Mouse (Mus musculus): ENCODE results near the gene Cabin1. TPM values are rescaled to one million over a fixed set of nuclear protein-coding genes. Genes with fewer than 3 reads are reported as not detected.

Cabin1 gene
- polyA plus RNA-seq, 1 experiment from 2014 or later, result 29.5 TPM

DNA sequence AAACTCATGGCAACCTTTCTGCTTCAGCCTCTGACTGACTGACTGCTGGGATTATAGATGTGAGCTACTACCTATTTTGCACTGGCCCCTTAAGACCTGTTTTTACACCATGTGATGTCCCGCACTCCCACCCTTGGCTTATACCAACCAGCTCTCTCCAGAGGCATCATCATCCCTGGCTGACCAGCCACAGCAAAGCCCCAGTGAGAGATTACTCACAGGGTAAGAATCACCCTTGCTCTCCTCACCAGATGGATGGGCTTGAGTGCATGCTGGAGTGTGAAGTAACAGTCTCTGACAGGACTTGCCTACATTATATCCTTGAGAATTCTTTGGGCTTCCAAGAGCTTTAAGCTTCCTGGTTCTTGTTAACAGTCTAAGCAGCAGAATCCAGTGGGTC lies 94.2 kb downstream of the Cabin1 start:
- Histone ChIP-seq H3K4me3 (ENCODE audit: low read depth, low read length) (no peak overlapping the region), H3K27me3 (ENCODE audit: control insufficient read depth, insufficient read depth, low read length) (no peaks in the 10 kb centered on the region), H3K27ac (ENCODE audit: low read depth, low read length) (no peak overlapping the region), H3K9me3 (ENCODE audit: control insufficient read depth, low read length) (no peaks in the 10 kb centered on the region), H3K4me1 (ENCODE audit: control insufficient read depth, insufficient read depth, low read length) (peaks cover 9% of the 10 kb centered on the region; the same call in 1 of the 2 replicates), H3K4me2 (ENCODE audit: low read depth) (no peak overlapping the region), H3K9ac (ENCODE audit: low read length) (no peak overlapping the region), H3K36me3 (ENCODE audit: control insufficient read depth, insufficient read depth, low read length) (no peaks in the 10 kb centered on the region; the same call in 1 of the 2 replicates)
- no peak for ATAC-seq (ENCODE audit: insufficient read depth, low FRiP score, low TSS enrichment)
- 85% methylated on average over 1 of the region's 1 CpGs for WGBS
- no peak for DNase-seq (ENCODE audit: low spot score)

DNA sequence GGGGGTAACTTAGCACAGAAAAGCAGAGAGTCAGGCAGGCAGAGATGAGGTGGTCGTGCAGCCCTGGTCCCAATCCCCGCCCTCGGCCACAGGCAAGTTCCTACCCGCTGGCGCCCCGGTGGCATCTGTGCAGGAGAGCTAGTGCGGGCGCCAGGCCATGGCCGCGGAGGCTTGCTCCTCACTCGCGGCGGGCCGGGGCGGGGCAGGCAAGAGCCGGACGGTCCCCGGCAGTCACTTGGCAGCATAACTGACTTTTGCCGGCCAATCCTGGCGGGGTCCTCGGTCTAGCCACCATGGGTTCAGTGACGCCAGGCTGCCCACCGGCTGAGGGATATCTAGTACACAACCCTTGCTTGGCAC lies 96.2 kb downstream of the Cabin1 start:
- DNase-seq (ENCODE audit: low spot score) (peak; percentile 57), ATAC-seq (ENCODE audit: insufficient read depth, low FRiP score, low TSS enrichment) (peak; percentile 65)
- peaks cover 2% of the 10 kb centered on the region for H3K36me3 ChIP-seq (ENCODE audit: control insufficient read depth, insufficient read depth, low read length)
- peak overlapping the region; percentile 60 for H3K9ac ChIP-seq (ENCODE audit: low read length)
- no peak overlapping the region for H3K27ac ChIP-seq (ENCODE audit: low read depth, low read length)
- H3K4me2 ChIP-seq (ENCODE audit: low read depth), result peak overlapping the region; percentile 99
- H3K27me3 ChIP-seq (ENCODE audit: control insufficient read depth, insufficient read depth, low read length), result no peaks in the 10 kb centered on the region
- WGBS, result 2% methylated on average over 23 of the region's 23 CpGs
- H3K4me1 ChIP-seq (ENCODE audit: control insufficient read depth, insufficient read depth, low read length), result peaks cover 9% of the 10 kb centered on the region; the same call in 1 of the 2 replicates
- H3K4me3 ChIP-seq (ENCODE audit: low read depth, low read length), result peak overlapping the region; percentile 56
- H3K9me3 ChIP-seq (ENCODE audit: control insufficient read depth, low read length), result no peaks in the 10 kb centered on the region

DNA sequence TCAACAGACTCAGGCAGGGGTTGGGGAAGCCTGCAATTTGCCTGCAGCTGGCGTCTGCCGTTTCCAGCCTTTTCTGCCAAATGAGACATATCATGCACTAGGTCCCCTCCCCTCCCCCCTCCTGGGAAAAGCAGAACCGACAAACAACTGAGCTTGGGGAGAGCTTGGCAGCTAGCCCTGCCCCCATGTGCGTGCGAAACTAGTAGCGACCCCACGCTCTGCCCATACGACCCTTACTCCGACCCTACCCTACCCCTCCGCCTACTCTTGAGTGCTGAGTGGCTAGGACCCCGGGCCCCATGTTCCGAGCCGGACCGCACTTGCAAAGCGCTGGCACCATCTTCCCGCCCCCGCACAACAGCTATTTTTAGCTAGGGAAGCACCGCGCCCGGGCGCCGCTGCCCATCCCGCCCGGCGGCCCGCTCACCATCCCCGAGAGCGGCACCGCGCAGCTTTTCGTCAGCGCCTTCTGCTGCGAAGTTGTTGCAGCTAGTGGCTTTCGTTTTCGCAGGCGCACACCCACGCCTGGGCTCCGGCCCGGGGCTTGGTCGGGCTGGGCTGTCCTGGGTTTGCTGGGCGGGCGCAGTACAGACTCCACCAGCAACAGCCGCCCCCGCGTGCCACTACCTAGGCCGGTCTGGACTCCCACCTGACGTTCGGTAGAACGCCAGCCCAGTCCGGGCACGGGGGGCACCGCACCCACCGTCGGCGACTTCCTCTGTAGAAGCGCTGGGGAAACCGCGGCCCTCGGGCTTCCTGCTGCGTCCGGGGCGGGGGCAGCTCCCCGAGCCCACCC lies 96.8 kb downstream of the Cabin1 start:
- peaks cover 5% of the 10 kb centered on the region for H3K36me3 ChIP-seq (ENCODE audit: control insufficient read depth, insufficient read depth, low read length)
- H3K9ac ChIP-seq (ENCODE audit: low read length), result peak overlapping the region; percentile 60
- H3K27me3 ChIP-seq (ENCODE audit: control insufficient read depth, insufficient read depth, low read length), result no peaks in the 10 kb centered on the region
- 1% methylated on average over 53 of the region's 63 CpGs for WGBS
- H3K4me3 ChIP-seq (ENCODE audit: low read depth, low read length), result peak overlapping the region; percentile 56
- no peaks in the 10 kb centered on the region for H3K9me3 ChIP-seq (ENCODE audit: control insufficient read depth, low read length)
- peak; percentile 56 for ATAC-seq (ENCODE audit: insufficient read depth, low FRiP score, low TSS enrichment)
- peak; percentile 52 for DNase-seq (ENCODE audit: low spot score)
- peaks cover 9% of the 10 kb centered on the region; the same call in 1 of the 2 replicates for H3K4me1 ChIP-seq (ENCODE audit: control insufficient read depth, insufficient read depth, low read length)
- H3K4me2 ChIP-seq (ENCODE audit: low read depth), result peak overlapping the region; percentile 99
- no peak overlapping the region for H3K27ac ChIP-seq (ENCODE audit: low read depth, low read length)

DNA sequence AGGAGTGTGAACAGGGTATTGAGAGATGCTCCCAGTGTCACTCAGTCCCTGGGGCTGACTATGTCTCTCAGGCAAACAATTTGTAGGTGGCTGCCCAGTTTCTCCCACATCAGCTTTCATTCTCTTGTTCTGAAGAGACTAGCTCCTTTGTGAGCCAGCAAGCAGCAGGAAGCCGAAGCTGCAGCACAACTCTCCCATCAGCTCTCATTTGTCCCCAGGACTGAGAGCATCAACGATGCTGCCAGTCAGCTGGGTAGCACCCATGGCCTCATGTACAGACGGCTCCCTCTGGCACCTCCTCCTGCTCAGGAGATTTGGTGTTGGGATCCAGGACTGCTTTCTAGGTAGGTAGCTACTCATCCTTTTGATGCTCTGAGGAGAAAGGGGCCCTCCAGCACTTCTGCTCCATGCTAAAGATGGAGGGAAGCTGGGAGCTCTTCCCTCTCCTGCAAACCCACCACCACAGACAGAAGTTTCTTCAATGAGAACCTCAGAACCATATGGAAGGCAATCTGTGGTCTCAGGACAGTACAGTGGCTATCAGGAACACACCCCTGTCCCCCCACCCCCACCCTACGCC lies 97.6 kb downstream of the Cabin1 start:
- H3K9ac ChIP-seq (ENCODE audit: low read length), result 0 out of 2 replicates have a peak overlapping the region, but pooled peaks have one; percentile 18
- peaks cover 9% of the 10 kb centered on the region; the same call in 1 of the 2 replicates for H3K4me1 ChIP-seq (ENCODE audit: control insufficient read depth, insufficient read depth, low read length)
- H3K36me3 ChIP-seq (ENCODE audit: control insufficient read depth, insufficient read depth, low read length), result peaks cover 5% of the 10 kb centered on the region
- no peak overlapping the region for H3K27ac ChIP-seq (ENCODE audit: low read depth, low read length)
- ATAC-seq (ENCODE audit: insufficient read depth, low FRiP score, low TSS enrichment) (no peak), DNase-seq (ENCODE audit: low spot score) (no peak)
- no peak overlapping the region for H3K4me3 ChIP-seq (ENCODE audit: low read depth, low read length)
- peak overlapping the region; percentile 99 for H3K4me2 ChIP-seq (ENCODE audit: low read depth)
- WGBS, result 28% methylated on average over 4 of the region's 4 CpGs
- H3K27me3 ChIP-seq (ENCODE audit: control insufficient read depth, insufficient read depth, low read length), result no peaks in the 10 kb centered on the region
- H3K9me3 ChIP-seq (ENCODE audit: control insufficient read depth, low read length), result no peaks in the 10 kb centered on the region

DNA sequence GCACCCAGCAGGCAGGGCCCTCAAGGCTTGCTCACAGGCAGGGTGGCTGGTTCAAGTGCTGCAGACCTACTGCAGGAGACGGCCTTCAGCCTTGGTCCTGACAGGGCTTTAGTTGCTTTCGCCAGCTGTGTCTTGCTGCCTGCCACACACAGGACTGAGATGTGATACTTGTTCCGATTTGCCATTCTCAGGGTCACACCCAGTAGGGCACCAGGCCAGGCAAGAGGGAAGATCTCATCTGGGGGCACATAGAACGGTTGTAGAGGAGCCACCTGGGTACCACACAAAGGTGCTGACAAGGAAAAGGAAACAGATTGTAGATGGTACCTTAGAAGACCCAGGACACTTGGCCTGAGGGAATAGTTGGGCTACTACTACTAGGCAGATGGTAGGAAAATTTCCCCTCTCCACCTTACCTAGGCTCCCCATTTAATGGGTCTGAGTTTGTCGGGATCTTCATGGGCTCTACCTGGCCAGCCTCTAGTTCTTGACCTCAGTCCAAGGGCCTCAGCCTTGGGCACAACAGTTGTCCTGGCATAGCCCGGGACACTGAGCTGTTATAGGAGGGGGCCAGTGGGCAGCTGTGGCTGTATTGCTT lies 99.4 kb downstream of the Cabin1 start:
- Histone ChIP-seq H3K4me1 (ENCODE audit: control insufficient read depth, insufficient read depth, low read length) (peaks cover 9% of the 10 kb centered on the region; the same call in 1 of the 2 replicates), H3K27me3 (ENCODE audit: control insufficient read depth, insufficient read depth, low read length) (no peaks in the 10 kb centered on the region), H3K4me3 (ENCODE audit: low read depth, low read length) (no peak overlapping the region), H3K4me2 (ENCODE audit: low read depth) (no peak overlapping the region), H3K27ac (ENCODE audit: low read depth, low read length) (no peak overlapping the region), H3K36me3 (ENCODE audit: control insufficient read depth, insufficient read depth, low read length) (peaks cover 5% of the 10 kb centered on the region), H3K9ac (ENCODE audit: low read length) (no peak overlapping the region), H3K9me3 (ENCODE audit: control insufficient read depth, low read length) (no peaks in the 10 kb centered on the region)
- DNase-seq (ENCODE audit: low spot score) (no peak), ATAC-seq (ENCODE audit: insufficient read depth, low FRiP score, low TSS enrichment) (no peak)
- 92% methylated on average over 6 of the region's 6 CpGs for WGBS

DNA sequence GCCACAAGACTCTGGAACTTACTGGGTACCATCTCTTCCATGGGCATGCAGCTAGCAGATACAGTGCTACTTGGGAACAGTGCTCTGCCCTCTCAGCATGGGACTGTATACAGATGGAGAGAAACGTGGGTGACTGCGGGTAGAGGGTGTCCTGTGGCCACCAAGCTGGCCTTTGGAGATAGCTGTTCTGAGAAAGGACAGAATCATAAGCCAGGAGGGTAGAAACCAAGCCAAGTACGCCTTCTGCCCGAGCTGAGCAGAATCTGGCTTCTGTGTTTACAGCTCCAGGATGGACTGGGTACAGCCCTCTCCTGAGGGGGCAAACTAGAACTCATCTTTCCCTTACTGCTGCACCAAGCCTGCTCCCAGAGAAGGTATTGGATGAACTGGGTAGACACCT lies 101.6 kb downstream of the Cabin1 start:
- H3K36me3 ChIP-seq (ENCODE audit: control insufficient read depth, insufficient read depth, low read length), result peaks cover 7% of the 10 kb centered on the region
- no peak overlapping the region for H3K4me3 ChIP-seq (ENCODE audit: low read depth, low read length)
- ATAC-seq (ENCODE audit: insufficient read depth, low FRiP score, low TSS enrichment) (no peak), DNase-seq (ENCODE audit: low spot score) (no peak)
- H3K9me3 ChIP-seq (ENCODE audit: control insufficient read depth, low read length), result no peaks in the 10 kb centered on the region
- no peaks in the 10 kb centered on the region for H3K27me3 ChIP-seq (ENCODE audit: control insufficient read depth, insufficient read depth, low read length)
- no peak overlapping the region for H3K4me2 ChIP-seq (ENCODE audit: low read depth)
- 89% methylated on average over 4 of the region's 4 CpGs for WGBS
- no peak overlapping the region for H3K27ac ChIP-seq (ENCODE audit: low read depth, low read length)
- no peak overlapping the region for H3K9ac ChIP-seq (ENCODE audit: low read length)
- H3K4me1 ChIP-seq (ENCODE audit: control insufficient read depth, insufficient read depth, low read length), result peaks cover 6% of the 10 kb centered on the region; the same call in 1 of the 2 replicates

DNA sequence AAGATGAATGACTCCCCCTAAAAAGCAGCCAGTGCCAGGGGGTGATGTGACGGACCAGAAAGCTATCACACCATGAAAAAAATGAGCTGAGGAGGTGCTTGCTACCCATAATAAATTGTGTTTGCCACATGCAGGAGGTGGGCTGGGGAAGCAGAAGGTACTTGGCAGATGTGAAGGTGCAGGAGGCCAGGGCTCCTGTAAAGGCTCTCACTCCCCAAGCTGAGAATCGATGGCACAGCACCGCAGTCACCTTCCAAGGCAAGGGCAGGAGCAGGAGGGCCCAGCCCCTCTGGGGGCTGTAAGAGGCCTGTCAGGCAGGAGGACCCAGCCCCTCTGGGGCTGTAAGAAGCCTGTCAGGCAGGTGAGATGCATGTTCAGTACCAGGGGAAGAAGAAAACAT lies 102.3 kb downstream of the Cabin1 start:
- Histone ChIP-seq H3K4me3 (ENCODE audit: low read depth, low read length) (no peak overlapping the region), H3K4me1 (ENCODE audit: control insufficient read depth, insufficient read depth, low read length) (peaks cover 4% of the 10 kb centered on the region; the same call in 1 of the 2 replicates), H3K27ac (ENCODE audit: low read depth, low read length) (no peak overlapping the region), H3K4me2 (ENCODE audit: low read depth) (no peak overlapping the region), H3K27me3 (ENCODE audit: control insufficient read depth, insufficient read depth, low read length) (no peaks in the 10 kb centered on the region), H3K9ac (ENCODE audit: low read length) (no peak overlapping the region), H3K9me3 (ENCODE audit: control insufficient read depth, low read length) (no peaks in the 10 kb centered on the region), H3K36me3 (ENCODE audit: control insufficient read depth, insufficient read depth, low read length) (peaks cover 9% of the 10 kb centered on the region)
- WGBS, result 87% methylated on average over 3 of the region's 3 CpGs
- ATAC-seq (ENCODE audit: insufficient read depth, low FRiP score, low TSS enrichment) (no peak), DNase-seq (ENCODE audit: low spot score) (no peak)

DNA sequence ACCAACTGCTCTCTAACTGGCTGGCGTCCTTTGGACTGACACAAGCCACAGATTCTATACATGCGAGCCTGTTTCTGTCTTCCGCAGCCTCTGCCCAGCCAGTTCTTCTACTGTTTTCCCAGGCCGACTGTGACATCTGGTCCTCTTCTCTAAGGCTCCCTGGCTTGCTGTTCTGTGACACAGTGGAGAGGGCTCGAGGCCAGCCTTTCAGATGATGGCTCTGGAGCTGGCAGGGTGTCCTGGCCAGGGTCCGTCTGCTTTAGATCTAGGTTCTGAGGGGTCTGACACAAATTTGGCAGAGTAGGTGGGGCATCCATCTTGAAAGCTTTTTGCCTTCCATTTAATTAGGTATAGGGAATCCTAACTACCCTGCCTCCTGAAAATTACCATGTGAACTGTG lies 102.8 kb downstream of the Cabin1 start:
- ATAC-seq (ENCODE audit: insufficient read depth, low FRiP score, low TSS enrichment), result no peak
- H3K27ac ChIP-seq (ENCODE audit: low read depth, low read length), result no peak overlapping the region
- H3K9me3 ChIP-seq (ENCODE audit: control insufficient read depth, low read length), result no peaks in the 10 kb centered on the region
- H3K9ac ChIP-seq (ENCODE audit: low read length), result no peak overlapping the region
- no peaks in the 10 kb centered on the region for H3K27me3 ChIP-seq (ENCODE audit: control insufficient read depth, insufficient read depth, low read length)
- peaks cover 14% of the 10 kb centered on the region for H3K36me3 ChIP-seq (ENCODE audit: control insufficient read depth, insufficient read depth, low read length)
- H3K4me3 ChIP-seq (ENCODE audit: low read depth, low read length), result no peak overlapping the region
- no peaks in the 10 kb centered on the region for H3K4me1 ChIP-seq (ENCODE audit: control insufficient read depth, insufficient read depth, low read length)
- WGBS, result 89% methylated on average over 6 of the region's 6 CpGs
- no peak overlapping the region for H3K4me2 ChIP-seq (ENCODE audit: low read depth)
- no peak for DNase-seq (ENCODE audit: low spot score)
